Mouse (Mus musculus) adrenal gland, adult 18-20 months (tissue): Measurements from ENCODE around the gene Tmem132a. TPM values are rescaled to one million over a fixed set of nuclear protein-coding genes. Genes with fewer than 3 reads are reported as not detected.

Source experiments
- total RNA-seq, 2 experiments: library from RNA; stranded (reverse); gene quantifications; 1 replicate in 1 of 2; 2 replicates in 1 of 2; pipeline ENCODE4 v1.2.3; 2021

Gene Tmem132a
- total RNA-seq, 2 experiments from 2014 or later, result 17.1 to 28.0 TPM

Other genes with a start within 250 kb of the Tmem132a start
- under 1 TPM; 0.20 to 0.38 TPM for gene Vwce, start 235.7 kb downstream of the Tmem132a start, total RNA-seq
- gene Pga5, start 191.9 kb downstream of the Tmem132a start, total RNA-seq, result not detected
- 10 to 100 TPM; 19.3 to 26.8 TPM for gene Vps37c, start 181.2 kb downstream of the Tmem132a start, total RNA-seq
- under 1 TPM in 1 of 2 experiments, not detected in 1; 0.38 TPM for gene Cd5, start 130.9 kb downstream of the Tmem132a start, total RNA-seq
- gene Cd6, start 39.9 kb downstream of the Tmem132a start, total RNA-seq, result under 1 TPM in 1 of 2 experiments, not detected in 1; 0.32 TPM
- 1 to 10 TPM; 3.1 to 6.5 TPM for gene Slc15a3, start 30.2 kb downstream of the Tmem132a start, total RNA-seq
- 100 to 1,000 TPM; 110 to 148 TPM for gene Tmem109, start 12.1 kb upstream of the Tmem132a start, total RNA-seq
- gene Prpf19, start 25.3 kb upstream of the Tmem132a start, total RNA-seq, result 100 to 1,000 TPM; 120 to 168 TPM
- gene Zp1, start 50.7 kb upstream of the Tmem132a start, total RNA-seq, result not detected
- gene Ptgdr2, start 67.2 kb upstream of the Tmem132a start, total RNA-seq, result not detected
- gene Ccdc86, start 79.3 kb upstream of the Tmem132a start, total RNA-seq, result 10 to 100 TPM; 16.2 to 20.0 TPM
- gene Ms4a10, start 104.7 kb upstream of the Tmem132a start, total RNA-seq, result 10 to 100 TPM in 1 of 2 experiments, under 1 TPM in 1; 0.51 to 25.4 TPM
- not detected for gene Ms4a15, start 123.3 kb upstream of the Tmem132a start, total RNA-seq
- not detected for gene Ms4a18, start 148.1 kb upstream of the Tmem132a start, total RNA-seq
- gene Ms4a8a, start 211.2 kb upstream of the Tmem132a start, total RNA-seq, result 1 to 10 TPM; 4.7 to 6.7 TPM